Mouse (Mus musculus): Measurements from ENCODE around the gene Ola1. TPM values are rescaled to one million over a fixed set of nuclear protein-coding genes. Genes with fewer than 3 reads are reported as not detected.
A peak's percentile ranks its signal among the peaks of the same experiment; 100 is the strongest.

The Ola1 gene
- polyA plus RNA-seq, 1 experiment, result 79.2 TPM

DNA sequence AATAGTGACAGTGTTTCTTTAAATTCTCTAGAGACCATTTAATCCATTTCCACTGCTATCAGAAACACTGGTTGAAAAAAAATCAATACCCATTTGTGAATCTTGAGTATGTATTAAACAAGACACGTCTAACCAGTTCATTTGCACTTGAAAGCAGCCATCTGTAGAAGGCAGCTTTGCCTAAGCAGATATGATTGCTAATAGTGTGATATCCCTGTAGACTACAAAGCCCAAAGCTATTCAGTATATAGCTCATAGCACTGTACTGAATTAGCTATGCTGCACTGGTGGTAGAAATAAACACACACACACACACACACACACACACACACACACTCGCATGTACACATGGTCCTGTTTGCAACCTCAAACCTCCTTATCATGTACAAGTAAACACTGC, 123.4 kb downstream of the Ola1 start:
- no peaks in the 10 kb centered on the region for H3K4me1 ChIP-seq (ENCODE audit: control insufficient read depth, insufficient read depth, insufficient read length, low read length)
- no peak overlapping the region for H3K4me3 ChIP-seq (ENCODE audit: insufficient read depth, low read depth, low read length)
- H3K27ac ChIP-seq (replicated peaks; ENCODE audit: low read depth, low read length), result no peak overlapping the region

DNA sequence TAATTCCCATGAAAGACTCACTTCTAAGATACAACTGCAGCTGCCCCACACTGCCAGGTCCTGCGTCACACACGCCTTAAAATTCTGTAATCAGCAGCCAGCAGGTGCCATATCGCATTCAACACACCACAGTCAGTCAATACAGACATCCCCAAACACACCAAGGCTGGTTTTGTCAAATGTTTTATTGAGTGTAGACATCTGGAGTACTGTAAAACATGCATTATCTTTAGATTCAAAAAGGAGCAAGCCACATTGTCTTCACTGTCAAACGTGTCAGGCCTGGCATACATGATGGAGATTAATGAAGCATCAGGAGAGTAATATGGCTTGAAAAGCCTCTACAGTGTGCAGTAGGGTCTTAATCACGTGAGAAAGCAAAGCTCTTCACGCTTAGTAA, 125.7 kb downstream of the Ola1 start:
- no peak overlapping the region for H3K27ac ChIP-seq (replicated peaks; ENCODE audit: low read depth, low read length)
- no peak overlapping the region for H3K4me3 ChIP-seq (ENCODE audit: insufficient read depth, low read depth, low read length)
- H3K4me1 ChIP-seq (ENCODE audit: control insufficient read depth, insufficient read depth, insufficient read length, low read length), result no peaks in the 10 kb centered on the region

DNA sequence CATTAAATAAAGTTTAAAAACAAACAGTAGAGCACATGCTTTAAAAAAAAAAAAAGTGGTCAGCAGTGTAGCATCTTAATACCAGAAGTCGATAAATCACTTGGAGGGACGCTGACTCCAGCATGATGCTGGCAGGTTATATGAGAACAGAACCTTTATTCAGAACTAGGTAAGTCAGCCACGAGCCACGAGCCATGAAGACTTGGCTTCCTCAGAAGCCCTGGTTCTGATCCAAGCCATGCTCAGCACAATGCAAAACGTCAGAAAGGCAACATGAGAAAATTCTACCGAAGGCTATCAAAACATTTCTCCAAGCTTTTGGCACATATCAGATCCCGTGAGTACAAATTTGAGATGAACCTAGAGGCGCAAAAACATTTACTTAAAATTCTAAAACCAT, 127.4 kb downstream of the Ola1 start:
- no peaks in the 10 kb centered on the region for H3K4me1 ChIP-seq (ENCODE audit: control insufficient read depth, insufficient read depth, insufficient read length, low read length)
- H3K27ac ChIP-seq (replicated peaks; ENCODE audit: low read depth, low read length), result no peak overlapping the region
- H3K4me3 ChIP-seq (ENCODE audit: insufficient read depth, low read depth, low read length), result no peak overlapping the region

DNA sequence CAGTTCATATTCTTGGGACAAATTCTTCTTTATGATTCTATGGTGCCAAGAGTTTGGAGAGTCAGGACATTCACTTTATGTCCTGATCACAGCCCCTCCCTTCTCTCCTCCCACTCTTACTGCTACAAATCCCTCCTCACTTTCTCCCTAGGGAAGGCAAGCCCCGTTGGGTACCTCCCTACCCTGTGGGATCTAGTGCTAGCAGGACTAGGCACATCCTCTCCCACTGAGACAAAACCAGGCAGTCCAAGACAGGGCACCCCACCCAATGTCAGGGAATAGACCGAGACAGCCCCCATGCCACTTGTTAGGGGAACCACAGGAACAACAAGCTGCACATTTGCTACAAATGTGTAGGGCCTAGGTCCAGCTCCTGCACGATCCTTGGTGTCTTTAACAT, 131.1 kb downstream of the Ola1 start:
- Histone ChIP-seq H3K4me3 (ENCODE audit: insufficient read depth, low read depth, low read length) (no peak overlapping the region), H3K4me1 (ENCODE audit: control insufficient read depth, insufficient read depth, insufficient read length, low read length) (no peaks in the 10 kb centered on the region), H3K27ac (replicated peaks; ENCODE audit: low read depth, low read length) (no peak overlapping the region)

DNA sequence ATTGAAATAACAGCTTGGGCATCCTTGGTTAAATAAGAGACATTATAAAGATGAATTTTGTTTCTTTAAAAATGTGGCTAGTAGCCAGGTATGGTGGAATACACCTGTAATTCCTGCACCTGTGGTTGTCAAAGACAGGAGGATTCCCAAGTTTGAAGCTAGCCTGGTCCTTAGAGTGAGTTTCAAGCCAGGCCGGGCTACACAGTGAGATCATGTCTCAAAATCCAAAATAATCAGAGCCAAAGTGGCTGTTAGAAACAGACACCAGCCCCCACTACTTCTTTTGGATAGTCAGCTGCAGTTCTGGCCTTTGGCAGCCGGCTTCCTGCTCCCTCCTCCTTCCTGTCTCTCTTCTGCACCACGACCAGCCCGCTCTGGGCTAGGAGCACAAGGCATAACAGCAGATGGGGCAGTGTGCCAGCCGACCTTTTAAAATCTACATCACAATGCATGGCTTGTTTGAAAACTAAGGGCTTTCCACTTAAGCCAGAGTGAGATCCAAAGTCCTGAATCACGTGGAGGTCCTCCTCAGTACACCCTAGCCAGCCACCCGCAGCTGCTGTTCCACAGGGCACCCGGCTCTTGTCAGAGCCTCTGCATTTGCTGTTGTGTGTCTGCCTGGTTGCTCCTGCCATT, 132.9 kb downstream of the Ola1 start:
- no peak overlapping the region for H3K4me3 ChIP-seq (ENCODE audit: insufficient read depth, low read depth, low read length)
- no peak overlapping the region for H3K27ac ChIP-seq (replicated peaks; ENCODE audit: low read depth, low read length)
- H3K4me1 ChIP-seq (ENCODE audit: control insufficient read depth, insufficient read depth, insufficient read length, low read length), result no peaks in the 10 kb centered on the region

DNA sequence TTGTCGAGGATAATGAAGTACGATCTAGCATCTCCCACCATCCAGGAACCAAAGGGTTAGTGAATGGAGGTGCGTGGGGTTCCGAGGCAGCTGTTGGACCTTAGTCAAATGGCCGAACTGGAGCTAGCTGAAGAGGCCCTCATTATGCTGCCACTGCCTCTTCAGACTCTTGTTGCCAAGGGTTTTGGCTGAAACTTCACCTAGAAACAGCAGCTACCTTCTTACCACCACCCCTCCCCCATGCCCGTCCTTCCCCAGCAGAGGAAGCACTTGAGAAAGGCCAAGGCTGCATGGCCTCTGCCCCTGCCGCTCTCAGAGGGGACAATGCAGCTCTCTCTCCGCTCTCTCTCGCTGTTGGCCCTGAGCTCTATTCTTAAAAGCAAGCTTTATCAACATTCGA, 136.2 kb downstream of the Ola1 start:
- no peak overlapping the region for H3K27ac ChIP-seq (replicated peaks; ENCODE audit: low read depth, low read length)
- H3K4me3 ChIP-seq (ENCODE audit: insufficient read depth, low read depth, low read length), result no peak overlapping the region
- H3K4me1 ChIP-seq (ENCODE audit: control insufficient read depth, insufficient read depth, insufficient read length, low read length), result no peaks in the 10 kb centered on the region

DNA sequence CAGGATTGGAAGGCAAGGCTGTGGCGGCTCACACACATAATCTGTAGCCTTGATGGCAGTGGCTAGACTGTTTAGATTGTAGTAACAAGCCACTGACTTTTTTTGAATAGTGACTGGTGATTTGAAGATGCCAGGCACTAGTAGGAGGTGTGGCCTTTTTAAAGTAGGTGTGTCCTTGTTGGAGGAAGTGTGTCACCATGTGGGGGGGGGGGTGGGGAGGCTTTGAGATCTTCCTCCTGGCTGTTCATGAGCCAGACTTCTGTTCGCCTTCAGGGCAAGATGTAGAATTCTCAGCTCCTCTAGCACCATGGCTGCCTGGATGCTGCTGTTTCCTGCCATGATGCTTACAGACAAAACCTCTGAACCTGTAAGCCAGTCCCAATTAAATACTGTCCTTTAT, 136.9 kb downstream of the Ola1 start:
- Histone ChIP-seq H3K4me1 (ENCODE audit: control insufficient read depth, insufficient read depth, insufficient read length, low read length) (no peaks in the 10 kb centered on the region), H3K27ac (replicated peaks; ENCODE audit: low read depth, low read length) (no peak overlapping the region), H3K4me3 (ENCODE audit: insufficient read depth, low read depth, low read length) (no peak overlapping the region)

DNA sequence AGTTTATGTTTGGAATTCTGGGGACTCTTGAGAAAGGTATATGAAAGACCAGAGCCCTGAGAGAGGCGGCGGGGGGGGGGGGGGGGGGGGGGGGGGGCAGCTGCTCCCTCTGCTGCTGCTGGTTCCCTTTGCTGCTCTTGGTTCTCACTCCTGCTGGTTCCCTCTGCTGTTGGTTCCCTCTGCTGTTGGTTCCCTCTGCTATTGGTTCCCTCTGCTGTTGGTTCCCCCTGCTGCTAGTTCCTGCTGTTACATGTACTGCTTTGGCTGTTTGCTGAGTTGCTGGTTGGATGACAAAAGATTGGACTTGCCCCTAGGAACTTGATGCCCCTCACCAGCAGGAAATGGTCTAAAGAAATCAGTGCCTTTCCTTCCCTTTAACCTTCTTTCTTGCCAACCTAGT, 138.6 kb downstream of the Ola1 start:
- Histone ChIP-seq H3K4me3 (ENCODE audit: insufficient read depth, low read depth, low read length) (no peak overlapping the region), H3K4me1 (ENCODE audit: control insufficient read depth, insufficient read depth, insufficient read length, low read length) (no peaks in the 10 kb centered on the region), H3K27ac (replicated peaks; ENCODE audit: low read depth, low read length) (no peak overlapping the region)

DNA sequence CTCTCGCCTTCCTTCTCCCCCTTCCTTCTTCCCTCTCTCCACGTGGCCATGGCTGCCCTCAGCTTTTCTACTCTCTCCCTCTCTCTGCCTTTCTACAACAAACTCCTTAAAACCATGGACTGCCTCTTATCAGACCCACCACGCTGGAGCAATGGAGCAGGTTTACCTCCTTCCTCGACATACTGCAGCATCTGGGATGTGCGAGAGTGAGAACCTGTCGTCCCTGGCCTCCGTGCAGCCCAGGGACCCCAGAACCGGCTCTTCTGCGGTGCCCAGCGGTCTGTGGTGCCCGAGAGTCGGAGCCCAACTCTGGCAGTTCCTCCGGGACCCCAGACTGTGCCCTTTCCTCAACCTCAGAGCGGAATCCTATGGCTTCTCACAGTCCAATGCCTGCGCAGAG, 139.4 kb downstream of the Ola1 start:
- no peaks in the 10 kb centered on the region for H3K4me1 ChIP-seq (ENCODE audit: control insufficient read depth, insufficient read depth, insufficient read length, low read length)
- no peak overlapping the region for H3K4me3 ChIP-seq (ENCODE audit: insufficient read depth, low read depth, low read length)
- no peak overlapping the region for H3K27ac ChIP-seq (replicated peaks; ENCODE audit: low read depth, low read length)

DNA sequence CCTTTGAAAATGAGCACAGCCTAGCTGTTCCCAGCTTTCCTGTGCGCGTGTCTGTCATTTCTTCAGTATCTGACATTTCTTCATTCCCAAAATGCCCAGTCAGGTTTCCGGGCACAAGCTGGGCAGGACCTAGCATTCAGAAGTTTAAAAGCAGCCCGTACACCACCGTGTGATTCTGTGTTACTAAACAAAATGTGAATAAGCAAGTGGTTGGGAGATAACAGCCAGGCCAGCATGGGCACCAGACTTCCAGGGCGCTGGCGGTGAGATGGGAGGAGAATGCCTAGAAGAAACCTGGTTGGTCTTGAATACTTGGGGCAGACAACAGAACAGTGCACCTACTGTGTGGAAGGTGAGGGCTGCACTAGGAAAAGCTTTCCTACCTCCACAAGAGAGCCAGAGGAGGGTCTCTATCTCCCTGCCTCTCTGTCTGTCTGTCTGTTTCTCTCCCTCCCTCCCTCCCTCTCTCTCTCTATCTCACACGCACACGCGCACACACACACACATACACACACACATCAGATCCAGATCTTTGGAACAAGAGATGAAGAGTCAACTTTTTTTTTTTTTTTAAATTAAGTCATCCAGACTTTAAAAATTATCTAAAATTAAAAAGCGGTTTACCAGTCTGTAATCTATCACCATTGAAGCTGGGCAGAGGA, 144.8 kb downstream of the Ola1 start:
- no peaks in the 10 kb centered on the region for H3K4me1 ChIP-seq (ENCODE audit: control insufficient read depth, insufficient read depth, insufficient read length, low read length)
- H3K4me3 ChIP-seq (ENCODE audit: insufficient read depth, low read depth, low read length), result no peak overlapping the region
- no peak overlapping the region for H3K27ac ChIP-seq (replicated peaks; ENCODE audit: low read depth, low read length)

DNA sequence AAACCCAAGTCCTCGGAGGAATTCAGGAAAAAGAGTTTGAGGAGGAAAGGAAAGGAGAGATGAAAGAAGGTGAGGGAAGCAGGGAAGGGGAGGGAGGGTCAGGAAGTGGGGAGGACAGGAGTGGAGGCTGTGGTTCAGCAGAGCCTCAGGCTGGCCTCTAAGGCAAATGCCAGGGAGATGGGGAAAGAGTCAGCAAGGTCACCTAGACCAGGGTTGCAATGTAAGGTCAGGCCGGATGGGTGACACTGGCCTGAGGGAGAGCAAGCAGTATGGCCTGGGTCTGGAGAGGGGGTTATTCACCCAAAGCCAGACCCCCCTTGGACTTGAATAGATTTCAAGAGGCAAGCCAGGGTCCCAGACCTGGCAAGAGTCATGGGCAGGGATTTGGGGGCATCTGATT, 147.5 kb downstream of the Ola1 start:
- Histone ChIP-seq H3K4me3 (ENCODE audit: insufficient read depth, low read depth, low read length) (no peak overlapping the region), H3K27ac (replicated peaks; ENCODE audit: low read depth, low read length) (no peak overlapping the region)

DNA sequence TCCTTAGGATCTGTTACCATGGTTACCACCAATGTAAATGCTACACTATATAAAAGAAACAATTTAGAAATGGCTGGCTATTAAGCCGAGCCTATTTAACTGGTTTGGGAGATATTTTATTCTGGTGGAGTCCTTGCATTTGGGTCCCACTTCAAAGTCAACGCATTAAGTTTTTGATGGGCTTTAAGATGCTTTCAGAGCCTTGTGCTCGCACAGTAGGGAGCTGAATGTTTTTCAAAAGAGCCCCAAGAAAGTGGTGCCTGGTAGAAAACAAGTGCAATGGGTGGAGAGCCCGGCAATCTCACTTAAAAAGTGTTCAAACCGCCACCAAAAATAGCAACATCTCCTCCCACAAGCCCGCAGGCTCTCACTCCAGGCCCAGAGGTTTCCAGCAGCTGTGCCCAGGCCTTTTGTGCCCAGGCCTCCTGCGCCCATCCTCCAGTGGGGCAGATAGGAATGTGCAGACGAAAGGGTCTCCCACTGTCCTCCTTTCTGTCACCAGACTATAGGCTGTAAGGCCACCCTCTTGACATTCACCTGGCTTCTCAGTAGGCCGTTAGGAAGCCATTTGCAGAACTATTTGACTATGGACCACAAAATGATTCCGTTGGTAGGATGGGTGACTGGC, 148.2 kb downstream of the Ola1 start:
- no peak overlapping the region for H3K4me3 ChIP-seq (ENCODE audit: insufficient read depth, low read depth, low read length)
- H3K4me1 ChIP-seq (ENCODE audit: control insufficient read depth, insufficient read depth, insufficient read length, low read length), result no peaks in the 10 kb centered on the region; the same call in 1 of the 2 replicates
- H3K27ac ChIP-seq (replicated peaks; ENCODE audit: low read depth, low read length), result no peak overlapping the region

More for the DNA sequence above, 147.5 kb downstream of the Ola1 start:
- no peaks in the 10 kb centered on the region for H3K4me1 ChIP-seq (ENCODE audit: control insufficient read depth, insufficient read depth, insufficient read length, low read length)

DNA sequence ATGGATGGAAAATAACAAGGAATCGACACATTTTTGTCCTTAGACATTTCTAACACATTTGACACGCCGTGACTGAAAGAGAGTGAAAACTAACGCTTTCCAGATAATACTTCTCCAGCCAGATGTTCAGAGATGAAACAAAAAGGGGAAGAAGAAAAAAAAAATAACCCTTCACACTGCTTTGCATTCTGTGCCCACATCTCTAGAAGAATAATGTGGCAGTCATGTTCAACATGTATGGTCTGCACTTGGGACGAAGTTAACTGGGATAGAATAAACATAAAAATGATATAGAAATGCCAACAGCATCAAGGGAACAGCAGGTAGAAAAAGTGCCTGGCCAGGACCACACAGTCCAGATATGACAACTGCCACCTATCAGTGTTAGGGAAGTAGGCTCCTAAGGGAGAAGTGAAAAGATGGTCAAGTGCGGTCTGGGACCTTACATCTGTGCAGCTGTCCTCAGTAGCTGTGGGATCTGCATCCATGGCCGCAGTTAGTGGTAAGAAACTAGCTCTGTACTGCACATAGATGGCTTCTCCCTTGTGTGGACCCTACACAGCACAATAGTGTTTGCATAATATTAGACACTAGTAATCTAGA, 149.4 kb downstream of the Ola1 start:
- Histone ChIP-seq H3K4me1 (ENCODE audit: control insufficient read depth, insufficient read depth, insufficient read length, low read length) (no peaks in the 10 kb centered on the region; the same call in 1 of the 2 replicates), H3K27ac (replicated peaks; ENCODE audit: low read depth, low read length) (no peak overlapping the region), H3K4me3 (ENCODE audit: insufficient read depth, low read depth, low read length) (no peak overlapping the region)

DNA sequence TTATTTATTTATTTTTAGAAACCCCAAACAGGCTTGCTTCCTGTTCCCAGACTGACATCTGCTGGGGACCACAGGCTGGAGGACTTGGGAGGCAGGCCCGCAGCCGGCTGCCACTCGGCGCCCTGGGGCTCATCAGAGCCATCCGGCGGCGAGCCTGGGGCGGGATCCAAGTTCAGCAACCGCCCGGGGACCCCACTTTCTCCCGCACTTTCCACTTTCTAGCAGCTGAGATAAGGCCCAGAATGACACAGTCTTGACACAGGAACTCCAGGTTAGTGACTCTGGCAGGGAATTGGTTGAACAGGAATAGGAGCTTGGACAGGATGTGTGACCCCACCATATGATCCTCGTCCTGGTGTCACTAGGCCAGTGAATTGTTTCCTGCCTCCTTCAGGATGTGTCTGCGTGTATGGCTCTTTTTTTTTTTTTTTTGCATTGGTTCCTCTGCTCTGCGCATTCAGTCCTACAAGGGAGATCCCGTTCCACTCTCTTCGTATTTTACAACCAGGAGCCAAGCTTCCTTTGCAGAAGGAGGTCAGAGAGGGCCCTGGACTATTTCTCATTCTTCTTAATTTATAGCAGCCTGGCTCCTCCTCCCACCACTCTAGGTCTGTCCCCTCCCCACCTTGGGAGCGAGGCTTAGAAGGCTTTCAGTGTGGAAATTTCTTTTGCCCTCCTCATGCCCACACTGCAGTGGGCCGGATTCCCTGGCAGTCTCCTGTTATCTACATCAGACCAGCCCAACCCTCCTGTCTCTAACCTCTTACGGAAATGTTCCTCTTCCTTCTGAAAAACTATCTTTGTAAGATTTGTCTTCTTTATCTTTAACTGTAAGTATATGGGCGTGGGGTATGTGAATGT, 152.2 kb downstream of the Ola1 start:
- Histone ChIP-seq H3K4me1 (ENCODE audit: control insufficient read depth, insufficient read depth, insufficient read length, low read length) (no peaks in the 10 kb centered on the region; the same call in 1 of the 2 replicates), H3K4me3 (ENCODE audit: insufficient read depth, low read depth, low read length) (peak overlapping the region; percentile 36), H3K27ac (replicated peaks; ENCODE audit: low read depth, low read length) (no peak overlapping the region)

All from brown adipose tissue, adult 24 weeks (tissue).